Mouse (Mus musculus): ENCODE results near the gene Myom1. TPM values are rescaled to one million over a fixed set of nuclear protein-coding genes. Genes with fewer than 3 reads are reported as not detected.

The Myom1 gene
- polyA plus RNA-seq, 2 experiments, result 29.6 to 33.2 TPM

GRCm38 (mm10) chr17:71037188-71037587, 34.8 kb downstream of the Myom1 start:
- DNase-seq (ENCODE audit: low spot score), result no peak
- Histone ChIP-seq H3K4me2 (replicated peaks; ENCODE audit: low read depth, low read length, severe bottlenecking) (no peak overlapping the region), H3K36me3 (ENCODE audit: control insufficient read depth, insufficient read depth, low read length) (no peaks in the 10 kb centered on the region), H3K9ac (ENCODE audit: low read depth, low read length, severe bottlenecking) (no peak overlapping the region), H3K4me3 (replicated peaks; ENCODE audit: low read length) (no peak overlapping the region), H3K27me3 (ENCODE audit: control insufficient read depth, insufficient read depth, low read length) (no peaks in the 10 kb centered on the region), H3K9me3 (ENCODE audit: control insufficient read depth, low read length) (no peaks in the 10 kb centered on the region), H3K4me1 (ENCODE audit: control insufficient read depth, insufficient read depth, low read length) (peaks cover 20% of the 10 kb centered on the region), H3K27ac (replicated peaks; ENCODE audit: low read depth, low read length) (no peak overlapping the region)
- ATAC-seq (ENCODE audit: low FRiP score, low read depth), result no peak
- TF ChIP-seq POLR2A (IDR thresholded peaks at IDR 0.05; ENCODE audit: borderline replicate concordance, extremely low read depth, insufficient read depth, insufficient read length), result no peak
- 86% methylated on average over 7 of the region's 7 CpGs for WGBS

- H3K9me3 ChIP-seq (ENCODE audit: control insufficient read depth, low read length), result no peaks in the 10 kb centered on the region
- no peaks in the 10 kb centered on the region for H3K36me3 ChIP-seq (ENCODE audit: control insufficient read depth, insufficient read depth, low read length)
- TF ChIP-seq POLR2A (IDR thresholded peaks at IDR 0.05; ENCODE audit: borderline replicate concordance, extremely low read depth, insufficient read depth, insufficient read length), result no peak
- no peaks in the 10 kb centered on the region for H3K27me3 ChIP-seq (ENCODE audit: control insufficient read depth, insufficient read depth, low read length)
- DNase-seq (ENCODE audit: low spot score), result peak; percentile 68
- H3K4me3 ChIP-seq (replicated peaks; ENCODE audit: low read length), result no peak overlapping the region
- ATAC-seq (ENCODE audit: low FRiP score, low read depth), result peak; percentile 87
- H3K9ac ChIP-seq (ENCODE audit: low read depth, low read length, severe bottlenecking), result no peak overlapping the region
- H3K27ac ChIP-seq (replicated peaks; ENCODE audit: low read depth, low read length), result no peak overlapping the region
- H3K4me1 ChIP-seq (ENCODE audit: control insufficient read depth, insufficient read depth, low read length), result peaks cover 20% of the 10 kb centered on the region
- no peak overlapping the region for H3K4me2 ChIP-seq (replicated peaks; ENCODE audit: low read depth, low read length, severe bottlenecking)
- WGBS, result 65% methylated on average over 5 of the region's 5 CpGs
These were observed 36.4 kb downstream of the Myom1 start for GRCm38 (mm10) chr17:71038812-71039211.

GRCm38 (mm10) chr17:71039851-71040581, 37.6 kb downstream of the Myom1 start:
- no peak overlapping the region for H3K4me3 ChIP-seq (replicated peaks; ENCODE audit: low read length)
- H3K4me2 ChIP-seq (replicated peaks; ENCODE audit: low read depth, low read length, severe bottlenecking), result no peak overlapping the region
- H3K36me3 ChIP-seq (ENCODE audit: control insufficient read depth, insufficient read depth, low read length), result no peaks in the 10 kb centered on the region
- DNase-seq (ENCODE audit: low spot score) (peak; percentile 45), ATAC-seq (ENCODE audit: low FRiP score, low read depth) (peak; percentile 39)
- H3K4me1 ChIP-seq (ENCODE audit: control insufficient read depth, insufficient read depth, low read length), result peaks cover 20% of the 10 kb centered on the region
- WGBS, result 18% methylated on average over 12 of the region's 12 CpGs
- H3K9me3 ChIP-seq (ENCODE audit: control insufficient read depth, low read length), result no peaks in the 10 kb centered on the region
- no peaks in the 10 kb centered on the region for H3K27me3 ChIP-seq (ENCODE audit: control insufficient read depth, insufficient read depth, low read length)
- H3K9ac ChIP-seq (ENCODE audit: low read depth, low read length, severe bottlenecking), result no peak overlapping the region
- peak overlapping the region; percentile 44; the same call in 1 of the 2 replicates for H3K27ac ChIP-seq (replicated peaks; ENCODE audit: low read depth, low read length)
- TF ChIP-seq POLR2A (IDR thresholded peaks at IDR 0.05; ENCODE audit: borderline replicate concordance, extremely low read depth, insufficient read depth, insufficient read length), result no peak

GRCm38 (mm10) chr17:71040582-71040880, 38.1 kb downstream of the Myom1 start:
- H3K9me3 ChIP-seq (ENCODE audit: control insufficient read depth, low read length), result no peaks in the 10 kb centered on the region
- no peak overlapping the region for H3K9ac ChIP-seq (ENCODE audit: low read depth, low read length, severe bottlenecking)
- no peaks in the 10 kb centered on the region for H3K36me3 ChIP-seq (ENCODE audit: control insufficient read depth, insufficient read depth, low read length)
- no peak for DNase-seq (ENCODE audit: low spot score)
- ATAC-seq (ENCODE audit: low FRiP score, low read depth), result no peak
- 68% methylated on average over 5 of the region's 5 CpGs for WGBS
- peaks cover 20% of the 10 kb centered on the region for H3K4me1 ChIP-seq (ENCODE audit: control insufficient read depth, insufficient read depth, low read length)
- no peaks in the 10 kb centered on the region for H3K27me3 ChIP-seq (ENCODE audit: control insufficient read depth, insufficient read depth, low read length)
- H3K4me2 ChIP-seq (replicated peaks; ENCODE audit: low read depth, low read length, severe bottlenecking), result no peak overlapping the region
- H3K4me3 ChIP-seq (replicated peaks; ENCODE audit: low read length), result no peak overlapping the region
- H3K27ac ChIP-seq (replicated peaks; ENCODE audit: low read depth, low read length), result 0 out of 2 replicates have a peak overlapping the region, but pooled peaks have one; percentile 44
- TF ChIP-seq POLR2A (IDR thresholded peaks at IDR 0.05; ENCODE audit: borderline replicate concordance, extremely low read depth, insufficient read depth, insufficient read length), result no peak

GRCm38 (mm10) chr17:71042645-71043044, 40.2 kb downstream of the Myom1 start:
- no peaks in the 10 kb centered on the region for H3K9me3 ChIP-seq (ENCODE audit: control insufficient read depth, low read length)
- no peak for TF ChIP-seq POLR2A (IDR thresholded peaks at IDR 0.05; ENCODE audit: borderline replicate concordance, extremely low read depth, insufficient read depth, insufficient read length)
- WGBS, result 83% methylated on average over 1 of the region's 1 CpGs
- DNase-seq (ENCODE audit: low spot score), result no peak
- H3K4me2 ChIP-seq (replicated peaks; ENCODE audit: low read depth, low read length, severe bottlenecking), result no peak overlapping the region
- H3K9ac ChIP-seq (ENCODE audit: low read depth, low read length, severe bottlenecking), result no peak overlapping the region
- H3K4me3 ChIP-seq (replicated peaks; ENCODE audit: low read length), result no peak overlapping the region
- no peak for ATAC-seq (ENCODE audit: low FRiP score, low read depth)
- H3K36me3 ChIP-seq (ENCODE audit: control insufficient read depth, insufficient read depth, low read length), result no peaks in the 10 kb centered on the region
- peaks cover 20% of the 10 kb centered on the region for H3K4me1 ChIP-seq (ENCODE audit: control insufficient read depth, insufficient read depth, low read length)
- no peak overlapping the region for H3K27ac ChIP-seq (replicated peaks; ENCODE audit: low read depth, low read length)
- H3K27me3 ChIP-seq (ENCODE audit: control insufficient read depth, insufficient read depth, low read length), result no peaks in the 10 kb centered on the region

Data from limb, embryonic 14.5 days (tissue).